In the genomic region with DNA sequence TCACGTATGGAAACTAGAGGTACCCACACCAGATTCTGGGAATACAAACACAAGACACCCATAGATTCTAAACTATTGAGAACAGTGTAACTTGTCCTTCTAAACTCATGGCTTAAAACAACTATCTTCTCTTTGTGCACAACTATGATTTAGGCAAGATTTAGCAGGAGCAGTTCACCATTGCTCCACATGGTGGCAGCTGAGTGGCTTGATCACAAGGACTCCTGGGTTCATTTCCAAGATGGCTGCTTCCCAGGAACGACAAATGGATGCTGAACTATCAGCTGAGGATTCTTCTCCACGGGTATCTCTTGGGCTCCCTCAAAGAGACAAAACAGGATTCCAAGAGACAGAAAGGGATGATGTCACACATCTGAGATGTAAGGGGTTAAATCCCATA, we compare ENCODE assay signal across 9 mouse cellular contexts.
A peak's percentile ranks its signal among the peaks of the same experiment; 100 is the strongest.
DNase-seq lines count a peak whose midpoint lies in the region; ATAC-seq and TF ChIP-seq lines count a peak whose summit lies in the region.
"Had no signal": no experiment of that assay in that cellular context is flagged by ENCODE, and none has a peak within 500 bp of the region (broad histone marks: within the 10 kb centered on the region; RNA-seq: fewer than 3 reads in every experiment).

No protein-coding gene starts in this region.

- peak; percentile 51 for TF ChIP-seq CTCF in ES-Bruce4 (IDR thresholded peaks at IDR 0.05; ENCODE audit: low read depth, low read length)
- peak; percentile 31; the same call in 1 of the 2 replicates for TF ChIP-seq CTCF in bone marrow macrophage, adult 2 months (IDR thresholded peaks at IDR 0.05; ENCODE audit: low read depth, low read length)
- peak; percentile 49; the same call in 1 of the 2 replicates for TF ChIP-seq CTCF in embryonic fibroblast, embryonic 13.5 days (IDR thresholded peaks at IDR 0.05; ENCODE audit: borderline replicate concordance, insufficient read depth, low read length)
- TF ChIP-seq CTCF in layer of hippocampus, adult 2 months (conservative IDR thresholded peaks at IDR 0.05): peak; percentile 93

- H3K27ac ChIP-seq in kidney, embryonic 14.5 days (ENCODE audit: low read depth, low read length): no peak overlapping the region
- H3K27ac ChIP-seq in ES-Bruce4 (ENCODE audit: insufficient read depth, low read length): no peak overlapping the region
- H3K27ac ChIP-seq in bone marrow macrophage, adult 2 months (ENCODE audit: insufficient read depth, low read depth, low read length): no peak overlapping the region
- H3K27ac ChIP-seq in embryonic fibroblast, embryonic 13.5 days (ENCODE audit: insufficient read depth, low read length): no peak overlapping the region
- no peak overlapping the region for H3K27ac ChIP-seq in layer of hippocampus, adult 2 months
- H3K27ac ChIP-seq: limb, embryonic 15.5 days had no signal

- no peak for TF ChIP-seq EP300 in ES-Bruce4 (IDR thresholded peaks at IDR 0.05; ENCODE audit: insufficient read depth, low read depth, low read length)

- no peaks in the 10 kb centered on the region for H3K9me3 ChIP-seq in kidney, embryonic 14.5 days (ENCODE audit: control insufficient read depth, low read length)
- no peaks in the 10 kb centered on the region for H3K9me3 ChIP-seq in ES-Bruce4 (replicated peaks; ENCODE audit: control insufficient read depth, insufficient read depth, low read length, poor library complexity, severe bottlenecking)
- H3K9me3 ChIP-seq: limb, embryonic 15.5 days had no signal

- DNase-seq in kidney, adult 11 months: peak; percentile 7
- DNase-seq in layer of hippocampus, adult 2 months (ENCODE audit: low spot score in 2 of 2): peak; percentile 17 to 34
- peak; percentile 57 for DNase-seq in lung, postnatal 14 days
- DNase-seq in thymus, postnatal 4 days: peak; percentile 62

- no peak for TF ChIP-seq POLR2A in ES-Bruce4 (IDR thresholded peaks at IDR 0.05; ENCODE audit: insufficient read depth, low read length)
- no peak for TF ChIP-seq POLR2A in bone marrow macrophage, adult 2 months (IDR thresholded peaks at IDR 0.05; ENCODE audit: borderline replicate concordance, low read depth, low read length)
- TF ChIP-seq POLR2A in embryonic fibroblast, embryonic 13.5 days (IDR thresholded peaks at IDR 0.05; ENCODE audit: low read depth, low read length): no peak

- no peaks in the 10 kb centered on the region for H3K4me1 ChIP-seq in kidney, embryonic 14.5 days (ENCODE audit: control insufficient read depth, insufficient read depth, low read length)
- no peaks in the 10 kb centered on the region for H3K4me1 ChIP-seq in ES-Bruce4 (ENCODE audit: control insufficient read depth, insufficient read depth, low read length)
- no peaks in the 10 kb centered on the region for H3K4me1 ChIP-seq in bone marrow macrophage, adult 2 months (ENCODE audit: control insufficient read depth, insufficient read depth, low read length)
- no peaks in the 10 kb centered on the region for H3K4me1 ChIP-seq in embryonic fibroblast, embryonic 13.5 days (ENCODE audit: control insufficient read depth, insufficient read depth, low read length)
- H3K4me1 ChIP-seq: limb, embryonic 15.5 days had no signal

- 47% methylated on average over 3 of the region's 3 CpGs for WGBS in kidney, embryonic 14.5 days

- H3K27me3 ChIP-seq in kidney, embryonic 14.5 days (ENCODE audit: control insufficient read depth, insufficient read depth, low read length): no peaks in the 10 kb centered on the region
- H3K27me3 ChIP-seq in ES-Bruce4 (ENCODE audit: control insufficient read depth, insufficient read depth, low read length, poor library complexity, severe bottlenecking): no peaks in the 10 kb centered on the region; the same call in 1 of the 2 replicates
- H3K27me3 ChIP-seq: limb, embryonic 15.5 days had no signal

- H3K9ac ChIP-seq in kidney, embryonic 14.5 days (ENCODE audit: low read depth, low read length): no peak overlapping the region
- H3K9ac ChIP-seq in ES-Bruce4 (ENCODE audit: low read depth, poor library complexity, severe bottlenecking): no peak overlapping the region
- H3K9ac ChIP-seq: limb, embryonic 15.5 days had no signal

- ATAC-seq in kidney, embryonic 14.5 days (ENCODE audit: low FRiP score, low TSS enrichment): no peak

- H3K4me3 ChIP-seq in kidney, embryonic 14.5 days (ENCODE audit: low read length): no peak overlapping the region
- no peak overlapping the region for H3K4me3 ChIP-seq in ES-Bruce4 (ENCODE audit: low read depth, low read length)
- H3K4me3 ChIP-seq in bone marrow macrophage, adult 2 months (ENCODE audit: insufficient read depth, low read length): no peak overlapping the region
- H3K4me3 ChIP-seq in embryonic fibroblast, embryonic 13.5 days (ENCODE audit: insufficient read depth, low read length): no peak overlapping the region
- H3K4me3 ChIP-seq in layer of hippocampus, adult 2 months: no peak overlapping the region
- H3K4me3 ChIP-seq: limb, embryonic 15.5 days had no signal

- no peaks in the 10 kb centered on the region for H3K36me3 ChIP-seq in kidney, embryonic 14.5 days (ENCODE audit: control insufficient read depth, insufficient read depth, low read length)
- H3K36me3 ChIP-seq in ES-Bruce4 (ENCODE audit: control insufficient read depth, insufficient read depth, low read length, poor library complexity, severe bottlenecking): no peaks in the 10 kb centered on the region
- H3K36me3 ChIP-seq: limb, embryonic 15.5 days had no signal

- H3K4me2 ChIP-seq in kidney, embryonic 14.5 days (replicated peaks; ENCODE audit: low read depth, low read length): no peak overlapping the region
- H3K4me2 ChIP-seq: limb, embryonic 15.5 days had no signal

Comparison
In these comparisons a context has a peak if more than half of its experiments do, and no peak if none do; other contexts are left out.
1. DNase-seq: peak in every context shown above with its lines; median percentile 62 in thymus, postnatal 4 days; 57 in lung, postnatal 14 days; 26 in layer of hippocampus, adult 2 months; 7 in kidney, adult 11 months.
2. CTCF ChIP-seq: peak in every context shown above with its lines; median percentile 93 in layer of hippocampus, adult 2 months; 51 in ES-Bruce4; 49 in embryonic fibroblast, embryonic 13.5 days; 31 in bone marrow macrophage, adult 2 months.